Mouse (Mus musculus): ENCODE results near the gene Olfr1294. TPM values are rescaled to one million over a fixed set of nuclear protein-coding genes. Genes with fewer than 3 reads are reported as not detected.

Gene Olfr1294
- polyA plus RNA-seq (2012; rRNA removed): not detected in 2 replicates

GRCm38 (mm10) chr2:111540191-111540590, at the start of gene Olfr1294:
Olfr1294 (minus strand) TSS chr2:111540291.

GRCm38 (mm10) chr2:111569581-111569980, 29.5 kb upstream of the Olfr1294 start, which contains the start of gene Olfr1295:
Olfr1295 (minus strand) TSS chr2:111569681.

GRCm38 (mm10) chr2:111524903-111525302, 15.2 kb downstream of the Olfr1294 start, which contains the start of gene Olfr1293-ps:
Olfr1293-ps (plus strand) TSS chr2:111525203.

GRCm38 (mm10) chr2:111496880-111497279, 43.2 kb downstream of the Olfr1294 start, which contains the start of gene Olfr1291-ps1:
Olfr1291-ps1 (plus strand) TSS chr2:111497180.

GRCm38 (mm10) chr2:111493729-111494128, 46.4 kb downstream of the Olfr1294 start, which contains the start of gene Olfr1290:
Olfr1290 (minus strand) TSS chr2:111493829.

Other genes with a start within 250 kb of the Olfr1294 start
- not detected in 2 replicates for gene Olfr1279, start 239.7 kb downstream of the Olfr1294 start, polyA plus RNA-seq (2012; rRNA removed)
- gene Olfr1280, start 226.3 kb downstream of the Olfr1294 start, polyA plus RNA-seq (2012; rRNA removed): not detected in 2 replicates
- not detected in 2 replicates for gene Olfr1281, start 213.8 kb downstream of the Olfr1294 start, polyA plus RNA-seq (2012; rRNA removed)
- gene Olfr1282, start 204.2 kb downstream of the Olfr1294 start, polyA plus RNA-seq (2012; rRNA removed): not detected in 2 replicates
- gene Olfr1283, start 173.5 kb downstream of the Olfr1294 start, polyA plus RNA-seq (2012; rRNA removed): not detected in 2 replicates
- not detected in 2 replicates for gene Olfr1284, start 164.8 kb downstream of the Olfr1294 start, polyA plus RNA-seq (2012; rRNA removed)
- not detected in 2 replicates for gene Olfr1286, start 117.2 kb downstream of the Olfr1294 start, polyA plus RNA-seq (2012; rRNA removed)
- not detected in 2 replicates for gene Olfr1287, start 91.1 kb downstream of the Olfr1294 start, polyA plus RNA-seq (2012; rRNA removed)
- gene Olfr1288, start 66.2 kb downstream of the Olfr1294 start, polyA plus RNA-seq (2012; rRNA removed): not detected in 2 replicates
- gene Olfr1289, start 59.5 kb downstream of the Olfr1294 start, polyA plus RNA-seq (2012; rRNA removed): not detected in 2 replicates
- not detected in 2 replicates for gene Olfr1290, start 46.5 kb downstream of the Olfr1294 start, polyA plus RNA-seq (2012; rRNA removed)
- not detected in 2 replicates for gene Olfr1291-ps1, start 43.1 kb downstream of the Olfr1294 start, polyA plus RNA-seq (2012; rRNA removed)
- not detected in 2 replicates for gene Olfr1293-ps, start 15.1 kb downstream of the Olfr1294 start, polyA plus RNA-seq (2012; rRNA removed)
- gene Olfr1295, start 29.4 kb upstream of the Olfr1294 start, polyA plus RNA-seq (2012; rRNA removed): not detected in 2 replicates
- not detected in 2 replicates for gene Olfr1297, start 86.2 kb upstream of the Olfr1294 start, polyA plus RNA-seq (2012; rRNA removed)
- gene Olfr1298, start 108.9 kb upstream of the Olfr1294 start, polyA plus RNA-seq (2012; rRNA removed): not detected in 2 replicates
- gene Olfr1299, start 121.1 kb upstream of the Olfr1294 start, polyA plus RNA-seq (2012; rRNA removed): not detected in 2 replicates
- not detected in 2 replicates for gene Olfr1301, start 210.7 kb upstream of the Olfr1294 start, polyA plus RNA-seq (2012; rRNA removed)
- gene Olfr1302, start 237.1 kb upstream of the Olfr1294 start, polyA plus RNA-seq (2012; rRNA removed): not detected in 2 replicates